Mouse (Mus musculus) neural tube, postnatal 0 days (tissue): ENCODE measurements around the gene Prox1. TPM values are rescaled to one million over a fixed set of nuclear protein-coding genes. Genes with fewer than 3 reads are reported as not detected.

Experiments used
- polyA plus RNA-seq: library from polyadenylated mRNA; unstranded; fragments of >200 nt; fragmentation: Nextera tagmentation; extraction: Ambion mirVana; gene quantifications from 2 replicates; pipeline ENCODE4 v1.2.1, GENCODE M21; 2015

The Prox1 gene
- 5.9 and 8.1 TPM in 2 replicates for polyA plus RNA-seq

DNA sequence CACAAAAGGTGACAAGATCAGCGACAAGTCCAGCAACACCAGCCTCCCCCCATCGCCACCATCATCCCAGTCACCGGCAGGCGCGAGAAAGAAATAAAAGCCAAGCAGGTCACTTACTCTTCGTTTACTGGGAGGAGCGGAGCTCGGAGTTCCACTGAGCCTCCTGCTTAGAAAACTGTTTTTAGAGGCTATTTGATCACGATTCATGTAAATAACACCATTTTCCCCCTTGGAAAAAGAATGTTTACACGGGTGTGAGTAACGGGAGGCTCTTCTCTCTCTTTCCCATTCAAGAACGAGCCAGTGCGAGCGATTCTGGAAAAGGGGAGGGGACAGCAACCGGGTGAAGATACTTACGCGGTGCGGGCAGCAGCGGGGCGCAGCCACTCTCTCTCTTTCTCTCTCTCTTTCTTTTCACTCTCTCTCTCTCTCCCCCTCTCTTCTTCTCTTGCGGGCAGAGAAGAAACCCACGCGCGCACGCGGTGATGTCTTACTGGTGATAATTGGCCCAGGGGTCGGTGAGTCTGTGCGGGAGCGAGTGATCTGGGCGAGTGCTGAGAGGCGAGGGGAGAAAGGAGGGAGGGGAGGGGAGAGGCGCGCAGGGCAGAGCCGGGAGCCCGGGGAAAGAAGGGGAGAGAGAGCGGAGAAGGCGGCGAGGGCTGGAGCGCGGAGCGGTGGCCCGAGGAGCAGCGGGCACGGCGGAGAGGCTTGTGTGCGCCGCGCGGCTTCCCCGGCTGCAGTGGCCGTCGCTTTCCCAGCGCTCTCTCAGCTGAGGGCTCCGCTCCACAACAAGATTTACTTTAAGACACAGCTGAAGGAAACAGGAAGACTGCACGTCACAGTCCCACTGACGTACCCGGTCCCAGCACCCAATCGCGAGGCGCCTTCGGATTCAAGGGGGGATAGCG, at the start of gene Prox1:
TSS of gene Prox1 (minus strand) at position 804 of the 908 bp plus-strand sequence.

Other genes with a start within 250 kb of the Prox1 start
- 109 and 120 TPM in 2 replicates for gene Smyd2, start 248.4 kb downstream of the Prox1 start, polyA plus RNA-seq